Mouse (Mus musculus): ENCODE results near the gene Stac2. TPM values are rescaled to one million over a fixed set of nuclear protein-coding genes. Genes with fewer than 3 reads are reported as not detected.
A peak's percentile ranks its signal among the peaks of the same experiment; 100 is the strongest.

Gene Stac2
- polyA plus RNA-seq (2011; ENCODE audit: insufficient read depth, insufficient read length, low read depth, missing spikeins), result 5.6 and 9.6 TPM in 2 replicates

- Histone ChIP-seq H3K9me3 (replicated peaks; ENCODE audit: control insufficient read depth, insufficient read depth, low read length, poor library complexity, severe bottlenecking) (no peaks in the 10 kb centered on the region), H3K27ac (ENCODE audit: insufficient read depth, low read length) (no peak within 1 kb of the TSS), H3K4me1 (ENCODE audit: control insufficient read depth, insufficient read depth, low read length) (peaks cover 6% of the 10 kb centered on the region), H3K9ac (ENCODE audit: low read depth, poor library complexity, severe bottlenecking) (peak within 1 kb of the TSS; percentile 62), H3K4me3 (ENCODE audit: low read depth, low read length) (peak within 1 kb of the TSS; percentile 73), H3K27me3 (ENCODE audit: control insufficient read depth, insufficient read depth, low read length, poor library complexity, severe bottlenecking) (peaks cover 3% of the 10 kb centered on the region), H3K36me3 (ENCODE audit: control insufficient read depth, insufficient read depth, low read length, poor library complexity, severe bottlenecking) (no peaks in the 10 kb centered on the region)
- TF ChIP-seq EP300 (IDR thresholded peaks at IDR 0.05; ENCODE audit: insufficient read depth, low read depth, low read length), result no peak
- no peak for TF ChIP-seq CTCF (IDR thresholded peaks at IDR 0.05; ENCODE audit: low read depth, low read length)
- TF ChIP-seq POLR2A (IDR thresholded peaks at IDR 0.05; ENCODE audit: insufficient read depth, low read length), result no peak
Measured at GRCm38 (mm10) chr11:98052989-98053834, at the start of gene Stac2. TSS of gene Stac2 (minus strand) at chr11:98053462.

GRCm38 (mm10) chr11:98101332-98101731 is 48.1 kb upstream of the Stac2 start:
- H3K9me3 ChIP-seq (replicated peaks; ENCODE audit: control insufficient read depth, insufficient read depth, low read length, poor library complexity, severe bottlenecking), result no peaks in the 10 kb centered on the region
- H3K36me3 ChIP-seq (ENCODE audit: control insufficient read depth, insufficient read depth, low read length, poor library complexity, severe bottlenecking), result peaks cover 14% of the 10 kb centered on the region
- no peak overlapping the region for H3K27ac ChIP-seq (ENCODE audit: insufficient read depth, low read length)
- H3K4me3 ChIP-seq (ENCODE audit: low read depth, low read length), result no peak overlapping the region
- H3K4me1 ChIP-seq (ENCODE audit: control insufficient read depth, insufficient read depth, low read length), result no peaks in the 10 kb centered on the region
- TF ChIP-seq EP300 (IDR thresholded peaks at IDR 0.05; ENCODE audit: insufficient read depth, low read depth, low read length), result no peak
- no peak for TF ChIP-seq CTCF (IDR thresholded peaks at IDR 0.05; ENCODE audit: low read depth, low read length)
- TF ChIP-seq POLR2A (IDR thresholded peaks at IDR 0.05; ENCODE audit: insufficient read depth, low read length), result no peak
- no peaks in the 10 kb centered on the region for H3K27me3 ChIP-seq (ENCODE audit: control insufficient read depth, insufficient read depth, low read length, poor library complexity, severe bottlenecking)
- H3K9ac ChIP-seq (ENCODE audit: low read depth, poor library complexity, severe bottlenecking), result no peak overlapping the region

GRCm38 (mm10) chr11:98090583-98090982 is 37.3 kb upstream of the Stac2 start:
- no peak for TF ChIP-seq POLR2A (IDR thresholded peaks at IDR 0.05; ENCODE audit: insufficient read depth, low read length)
- no peak for TF ChIP-seq CTCF (IDR thresholded peaks at IDR 0.05; ENCODE audit: low read depth, low read length)
- no peak for TF ChIP-seq EP300 (IDR thresholded peaks at IDR 0.05; ENCODE audit: insufficient read depth, low read depth, low read length)
- H3K27me3 ChIP-seq (ENCODE audit: control insufficient read depth, insufficient read depth, low read length, poor library complexity, severe bottlenecking), result no peaks in the 10 kb centered on the region
- no peak overlapping the region for H3K9ac ChIP-seq (ENCODE audit: low read depth, poor library complexity, severe bottlenecking)
- no peak overlapping the region for H3K27ac ChIP-seq (ENCODE audit: insufficient read depth, low read length)
- H3K4me1 ChIP-seq (ENCODE audit: control insufficient read depth, insufficient read depth, low read length), result peaks cover 4% of the 10 kb centered on the region
- no peaks in the 10 kb centered on the region for H3K9me3 ChIP-seq (replicated peaks; ENCODE audit: control insufficient read depth, insufficient read depth, low read length, poor library complexity, severe bottlenecking)
- no peak overlapping the region for H3K4me3 ChIP-seq (ENCODE audit: low read depth, low read length)
- H3K36me3 ChIP-seq (ENCODE audit: control insufficient read depth, insufficient read depth, low read length, poor library complexity, severe bottlenecking), result peaks cover 22% of the 10 kb centered on the region

GRCm38 (mm10) chr11:98088224-98088623 is 35.0 kb upstream of the Stac2 start:
- Histone ChIP-seq H3K9ac (ENCODE audit: low read depth, poor library complexity, severe bottlenecking) (no peak overlapping the region), H3K36me3 (ENCODE audit: control insufficient read depth, insufficient read depth, low read length, poor library complexity, severe bottlenecking) (peaks cover 16% of the 10 kb centered on the region), H3K4me3 (ENCODE audit: low read depth, low read length) (no peak overlapping the region), H3K4me1 (ENCODE audit: control insufficient read depth, insufficient read depth, low read length) (peaks cover 4% of the 10 kb centered on the region), H3K27me3 (ENCODE audit: control insufficient read depth, insufficient read depth, low read length, poor library complexity, severe bottlenecking) (no peaks in the 10 kb centered on the region), H3K27ac (ENCODE audit: insufficient read depth, low read length) (no peak overlapping the region), H3K9me3 (replicated peaks; ENCODE audit: control insufficient read depth, insufficient read depth, low read length, poor library complexity, severe bottlenecking) (no peaks in the 10 kb centered on the region)
- TF ChIP-seq CTCF (IDR thresholded peaks at IDR 0.05; ENCODE audit: low read depth, low read length) (no peak), EP300 (IDR thresholded peaks at IDR 0.05; ENCODE audit: insufficient read depth, low read depth, low read length) (no peak), POLR2A (IDR thresholded peaks at IDR 0.05; ENCODE audit: insufficient read depth, low read length) (no peak)

- no peak overlapping the region for H3K9ac ChIP-seq (ENCODE audit: low read depth, poor library complexity, severe bottlenecking)
- peaks cover 4% of the 10 kb centered on the region for H3K4me1 ChIP-seq (ENCODE audit: control insufficient read depth, insufficient read depth, low read length)
- no peaks in the 10 kb centered on the region for H3K9me3 ChIP-seq (replicated peaks; ENCODE audit: control insufficient read depth, insufficient read depth, low read length, poor library complexity, severe bottlenecking)
- no peak overlapping the region for H3K4me3 ChIP-seq (ENCODE audit: low read depth, low read length)
- TF ChIP-seq EP300 (IDR thresholded peaks at IDR 0.05; ENCODE audit: insufficient read depth, low read depth, low read length) (no peak), CTCF (IDR thresholded peaks at IDR 0.05; ENCODE audit: low read depth, low read length) (peak; percentile 24), POLR2A (IDR thresholded peaks at IDR 0.05; ENCODE audit: insufficient read depth, low read length) (no peak)
- no peak overlapping the region for H3K27ac ChIP-seq (ENCODE audit: insufficient read depth, low read length)
- no peaks in the 10 kb centered on the region for H3K27me3 ChIP-seq (ENCODE audit: control insufficient read depth, insufficient read depth, low read length, poor library complexity, severe bottlenecking)
- H3K36me3 ChIP-seq (ENCODE audit: control insufficient read depth, insufficient read depth, low read length, poor library complexity, severe bottlenecking), result 0 out of 2 replicates have a peak, but pooled peaks cover 8% of the 10 kb centered on the region
Measured at GRCm38 (mm10) chr11:98086574-98086973, 33.3 kb upstream of the Stac2 start.

GRCm38 (mm10) chr11:98086141-98086540 is 32.9 kb upstream of the Stac2 start:
- H3K9me3 ChIP-seq (replicated peaks; ENCODE audit: control insufficient read depth, insufficient read depth, low read length, poor library complexity, severe bottlenecking), result no peaks in the 10 kb centered on the region
- peaks cover 4% of the 10 kb centered on the region for H3K4me1 ChIP-seq (ENCODE audit: control insufficient read depth, insufficient read depth, low read length)
- no peak overlapping the region for H3K9ac ChIP-seq (ENCODE audit: low read depth, poor library complexity, severe bottlenecking)
- H3K36me3 ChIP-seq (ENCODE audit: control insufficient read depth, insufficient read depth, low read length, poor library complexity, severe bottlenecking), result 0 out of 2 replicates have a peak, but pooled peaks cover 8% of the 10 kb centered on the region
- TF ChIP-seq EP300 (IDR thresholded peaks at IDR 0.05; ENCODE audit: insufficient read depth, low read depth, low read length) (no peak), POLR2A (IDR thresholded peaks at IDR 0.05; ENCODE audit: insufficient read depth, low read length) (no peak), CTCF (IDR thresholded peaks at IDR 0.05; ENCODE audit: low read depth, low read length) (no peak)
- no peaks in the 10 kb centered on the region for H3K27me3 ChIP-seq (ENCODE audit: control insufficient read depth, insufficient read depth, low read length, poor library complexity, severe bottlenecking)
- H3K4me3 ChIP-seq (ENCODE audit: low read depth, low read length), result no peak overlapping the region
- no peak overlapping the region for H3K27ac ChIP-seq (ENCODE audit: insufficient read depth, low read length)
